Mouse (Mus musculus) erythroblast, embryonic 14.5 days (primary cell): ENCODE data around the gene Klf5. TPM values are rescaled to one million over a fixed set of nuclear protein-coding genes. Genes with fewer than 3 reads are reported as not detected.

Experiments used
- H3K27me3 ChIP-seq: 2 replicates; pipeline ENCODE4 v1.6.1; 2012; ENCODE audit warnings: inconsistent platforms; ENCODE audit not compliant: control insufficient read depth
- H3K36me3 ChIP-seq: 2 replicates; pipeline ENCODE4 v1.6.1; 2012; ENCODE audit warnings: mild to moderate bottlenecking, inconsistent platforms; ENCODE audit not compliant: control insufficient read depth
- H3K4me1 ChIP-seq: 2 replicates; pipeline ENCODE4 v1.6.1; 2012; ENCODE audit warnings: inconsistent platforms; ENCODE audit not compliant: control insufficient read depth
- H3K4me3 ChIP-seq: replicated peaks from 2 replicates; pipeline ENCODE3; 2012; ENCODE audit warnings: moderate library complexity, mild to moderate bottlenecking, inconsistent platforms
- H3K9me3 ChIP-seq: 2 replicates; pipeline ENCODE4 v1.6.1; 2012; ENCODE audit warnings: low read length, inconsistent platforms, mixed read lengths; ENCODE audit not compliant: control insufficient read depth
- GATA1 ChIP-seq: IDR thresholded peaks from 2 replicates; pipeline ENCODE4 v1.6.1; 2012; ENCODE audit warnings: low read length, inconsistent platforms, mixed read lengths
- TAL1 ChIP-seq: IDR thresholded peaks from 3 replicates; pipeline ENCODE4 v1.6.1; 2012; ENCODE audit warnings: low read length, inconsistent platforms, mixed read lengths
- polyA plus RNA-seq: library from polyadenylated mRNA; stranded (reverse); fragments of >175 nt; gene quantifications from 2 replicates; pipeline ENCODE4 v1.2.3, GENCODE M21; 2012

The Klf5 gene
- polyA plus RNA-seq, 1 experiment: 0.64 TPM

DNA sequence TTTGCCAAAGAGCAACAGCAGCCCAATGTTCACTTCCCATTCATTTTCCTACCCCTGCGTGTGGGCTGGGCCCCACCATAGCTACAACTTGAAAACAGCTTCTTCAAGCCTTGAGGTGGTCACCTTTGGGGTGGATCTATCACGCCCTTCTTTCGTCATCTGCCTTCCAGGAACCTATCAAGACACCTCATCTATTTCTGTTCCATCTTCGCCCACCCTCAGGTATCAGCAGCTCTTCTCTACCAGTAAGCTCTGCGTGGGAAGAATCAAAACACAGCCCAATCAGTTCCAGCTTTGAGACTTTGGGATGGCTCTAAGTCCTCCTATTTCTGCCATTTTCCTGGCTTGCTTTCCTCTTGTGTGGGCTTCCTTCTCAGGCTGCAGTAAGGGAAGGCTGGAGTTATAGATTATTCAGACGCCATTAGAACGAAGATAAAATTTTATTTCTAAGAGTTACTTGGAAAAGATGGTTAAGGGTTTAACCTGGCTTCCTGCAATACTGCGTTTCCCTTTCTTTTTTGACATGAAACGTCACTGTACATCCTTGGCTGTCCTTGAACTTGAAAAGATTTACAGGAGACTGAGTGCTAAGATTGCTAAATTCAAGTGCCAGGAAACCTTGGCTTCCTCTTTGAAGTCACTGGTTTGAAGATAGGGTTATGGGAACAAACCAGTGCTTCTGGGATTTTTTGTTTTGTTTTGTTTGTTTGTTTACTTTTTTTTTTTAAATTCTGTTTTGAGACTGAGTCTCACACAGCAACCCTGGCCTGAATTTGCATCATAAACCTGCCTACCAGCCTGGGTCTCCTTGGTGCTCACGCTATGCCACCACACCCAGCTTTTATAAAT is 56.5 kb downstream of the Klf5 start:
- Histone ChIP-seq H3K4me1 (no peaks in the 10 kb centered on the region), H3K4me3 (no peak overlapping the region), H3K36me3 (no peaks in the 10 kb centered on the region), H3K27me3 (no peaks in the 10 kb centered on the region), H3K9me3 (no peaks in the 10 kb centered on the region)
- TF ChIP-seq GATA1 (no peak), TAL1 (no peak)

DNA sequence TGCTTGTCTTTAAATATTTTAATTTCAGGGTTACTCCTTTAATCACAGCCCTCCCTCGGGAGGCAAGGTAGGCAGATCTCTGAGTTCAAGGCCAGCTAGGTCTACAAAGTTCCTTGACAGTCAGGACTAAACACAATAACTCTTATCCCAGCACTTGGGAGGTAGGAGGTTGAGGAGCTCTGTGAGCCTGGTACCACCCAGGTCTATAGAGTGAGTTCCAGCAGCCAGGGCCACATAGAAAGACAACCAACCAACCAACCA is 57.0 kb downstream of the Klf5 start:
- TF ChIP-seq GATA1: no peak
- Histone ChIP-seq H3K36me3 (no peaks in the 10 kb centered on the region), H3K4me1 (no peaks in the 10 kb centered on the region), H3K4me3 (no peak overlapping the region), H3K27me3 (no peaks in the 10 kb centered on the region), H3K9me3 (no peaks in the 10 kb centered on the region)

DNA sequence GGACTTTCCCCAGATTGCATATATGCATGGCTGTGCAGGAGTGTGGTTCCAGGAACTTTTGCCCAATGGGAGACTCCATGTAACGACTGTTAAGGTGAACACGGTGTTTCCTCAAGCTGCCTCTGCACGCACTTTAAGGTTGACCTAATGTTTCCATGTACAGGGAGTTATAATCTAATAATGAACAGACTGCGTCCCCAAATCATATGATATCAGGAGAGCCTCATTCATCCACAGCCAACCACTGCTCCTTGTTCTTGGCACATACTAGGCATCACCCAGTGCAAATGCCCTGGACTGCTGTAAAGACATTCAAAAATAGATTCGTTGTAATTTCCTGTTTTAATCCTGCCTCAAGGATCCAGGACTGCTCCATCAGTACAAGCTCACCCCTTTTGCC is 64.5 kb downstream of the Klf5 start:
- no peak overlapping the region for H3K4me3 ChIP-seq
- H3K9me3 ChIP-seq: no peaks in the 10 kb centered on the region
- TF ChIP-seq TAL1: no peak
- TF ChIP-seq GATA1: no peak
- H3K27me3 ChIP-seq: no peaks in the 10 kb centered on the region
- no peaks in the 10 kb centered on the region for H3K4me1 ChIP-seq
- H3K36me3 ChIP-seq: no peaks in the 10 kb centered on the region

DNA sequence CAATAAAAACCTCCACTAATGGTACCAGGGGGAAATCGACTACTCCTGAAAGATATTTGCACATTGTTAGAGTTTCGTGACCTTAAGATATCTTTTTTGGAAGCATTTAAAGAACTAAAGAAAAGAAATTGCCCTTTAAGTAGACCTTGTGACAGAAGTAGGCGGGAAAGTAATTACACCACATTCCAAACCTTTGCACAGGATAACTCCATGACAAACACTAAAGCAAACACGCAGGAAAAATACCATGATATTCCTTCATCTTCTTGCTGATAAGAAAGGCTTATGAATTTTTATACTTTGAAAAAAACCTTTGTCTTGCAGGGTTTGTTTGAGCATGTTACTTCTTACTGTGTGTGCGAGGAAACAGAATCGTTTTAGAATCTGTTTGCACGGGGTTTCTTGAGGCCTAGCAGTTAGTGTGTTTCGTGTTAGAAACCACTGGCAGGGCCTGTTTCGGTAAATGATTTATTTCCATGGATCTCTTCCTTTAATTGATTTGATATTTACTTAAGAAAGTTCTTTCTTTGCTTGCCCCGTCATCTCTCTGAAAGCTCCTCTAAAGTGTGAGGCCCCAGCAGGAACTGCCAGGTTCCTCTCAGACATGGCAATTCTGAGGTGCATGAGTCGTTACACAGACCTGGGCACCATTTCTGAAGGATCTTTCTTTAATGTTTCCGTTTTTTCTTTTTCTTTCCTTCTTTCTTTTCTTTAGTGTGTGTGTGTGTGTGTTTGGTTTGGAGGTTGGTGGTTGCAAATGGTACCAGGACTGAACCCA is 65.7 kb downstream of the Klf5 start:
- H3K27me3 ChIP-seq: no peaks in the 10 kb centered on the region
- H3K9me3 ChIP-seq: no peaks in the 10 kb centered on the region
- H3K36me3 ChIP-seq: no peaks in the 10 kb centered on the region
- TF ChIP-seq TAL1 (no peak), GATA1 (no peak)
- no peaks in the 10 kb centered on the region for H3K4me1 ChIP-seq
- no peak overlapping the region for H3K4me3 ChIP-seq

Other genes starting within 250 kb of the Klf5 start
- 0.01 TPM in 1 of 2 replicates, not detected in the other for gene Pibf1, start 199.3 kb upstream of the Klf5 start, polyA plus RNA-seq
- 0.47 and 0.94 TPM in 2 replicates for gene Dis3, start 198.9 kb upstream of the Klf5 start, polyA plus RNA-seq